Mouse (Mus musculus) bone marrow macrophage, adult 2 months (primary cell): ENCODE results near the gene Plekhs1. TPM values are rescaled to one million over a fixed set of nuclear protein-coding genes. Genes with fewer than 3 reads are reported as not detected.
A peak's percentile ranks its signal among the peaks of the same experiment; 100 is the strongest.

Source experiments
- H3K27ac ChIP-seq: 2 replicates; pipeline ENCODE4 v1.5.1; 2012; ENCODE audit warnings: low read depth, low read length; ENCODE audit not compliant: insufficient read depth
- H3K4me1 ChIP-seq: 2 replicates; pipeline ENCODE4 v1.6.1; 2012; ENCODE audit warnings: low read length; ENCODE audit not compliant: control insufficient read depth, insufficient read depth
- H3K4me3 ChIP-seq: 2 replicates; pipeline ENCODE4 v1.5.1; 2012; ENCODE audit warnings: mild to moderate bottlenecking, low read length, moderate library complexity; ENCODE audit not compliant: insufficient read depth
- CTCF ChIP-seq: IDR thresholded peaks from 2 replicates; pipeline ENCODE4 v1.5.1; 2012; ENCODE audit warnings: low read depth, mild to moderate bottlenecking, low read length, moderate library complexity
- POLR2A ChIP-seq: IDR thresholded peaks from 2 replicates; pipeline ENCODE4 v1.6.1; 2012; ENCODE audit warnings: mild to moderate bottlenecking, low read depth, low read length, borderline replicate concordance
- polyA plus RNA-seq: library from polyadenylated mRNA; stranded (reverse); fragments of >200 nt; gene quantifications from 2 replicates; pipeline ENCODE4 v1.2.4, GENCODE M21; 2012; ENCODE audit not compliant: missing spikeins, insufficient read depth, insufficient read length

The Plekhs1 gene
- polyA plus RNA-seq, 1 experiment = not detected

- H3K4me1 ChIP-seq = peaks cover 20% of the 10 kb centered on the region
- no peak overlapping the region for H3K27ac ChIP-seq
- H3K4me3 ChIP-seq = no peak overlapping the region
- TF ChIP-seq POLR2A = no peak
- no peak for TF ChIP-seq CTCF
Measured at GRCm38 (mm10) chr19:56531251-56531650, 69.8 kb downstream of the Plekhs1 start.

- Histone ChIP-seq H3K4me1 (peaks cover 20% of the 10 kb centered on the region), H3K4me3 (no peak overlapping the region), H3K27ac (no peak overlapping the region)
- no peak for TF ChIP-seq CTCF
- TF ChIP-seq POLR2A = no peak
Measured at GRCm38 (mm10) chr19:56533291-56534071, 72.0 kb downstream of the Plekhs1 start.

GRCm38 (mm10) chr19:56534337-56534736 is 72.9 kb downstream of the Plekhs1 start:
- Histone ChIP-seq H3K4me1 (peaks cover 20% of the 10 kb centered on the region), H3K4me3 (no peak overlapping the region), H3K27ac (no peak overlapping the region)
- TF ChIP-seq CTCF (no peak), POLR2A (no peak)

- Histone ChIP-seq H3K4me3 (no peak overlapping the region), H3K27ac (peak overlapping the region; percentile 34), H3K4me1 (peaks cover 20% of the 10 kb centered on the region)
- TF ChIP-seq CTCF (no peak), POLR2A (no peak)
Measured at GRCm38 (mm10) chr19:56535064-56535463, 73.6 kb downstream of the Plekhs1 start.

- TF ChIP-seq CTCF = no peak
- TF ChIP-seq POLR2A = no peak
- no peak overlapping the region for H3K27ac ChIP-seq
- H3K4me1 ChIP-seq = peaks cover 20% of the 10 kb centered on the region
- no peak overlapping the region for H3K4me3 ChIP-seq
Measured at GRCm38 (mm10) chr19:56535765-56536164, 74.3 kb downstream of the Plekhs1 start.

Other genes with a start within 250 kb of the Plekhs1 start
- not detected in 2 replicates for gene Habp2, start 174.5 kb upstream of the Plekhs1 start, polyA plus RNA-seq
- gene Nrap, start 71.6 kb upstream of the Plekhs1 start, polyA plus RNA-seq = 0.15 and 0.36 TPM in 2 replicates
- 13.7 and 17.6 TPM in 2 replicates for gene Casp7, start 64.5 kb upstream of the Plekhs1 start, polyA plus RNA-seq
- gene Dclre1a, start 86.6 kb downstream of the Plekhs1 start, polyA plus RNA-seq = 13.5 and 19.2 TPM in 2 replicates
- 11.3 and 12.3 TPM in 2 replicates for gene Nhlrc2, start 86.6 kb downstream of the Plekhs1 start, polyA plus RNA-seq